Mouse (Mus musculus) CH12.LX (cell line): Measurements from ENCODE around the gene Rab21. TPM values are rescaled to one million over a fixed set of nuclear protein-coding genes. Genes with fewer than 3 reads are reported as not detected.

ENCODE experiments used
- DNase-seq: peaks from one replicate; pipeline ENCODE4 v3.0.0-alpha.2; 2013; ENCODE audit errors: extremely low read depth
- H3K27ac ChIP-seq: 2 replicates; pipeline ENCODE4 v1.5.1; 2012; ENCODE audit warnings: low read depth, mild to moderate bottlenecking, control low read depth, moderate library complexity; ENCODE audit not compliant: insufficient read depth
- H3K27me3 ChIP-seq: replicated peaks from 2 replicates; pipeline ENCODE3; 2012; ENCODE audit warnings: inconsistent platforms
- H3K36me3 ChIP-seq, 2 experiments: replicated peaks in 1 of 2; 2 replicates each; pipeline versions ENCODE3 to v1.6.1; 2012; ENCODE audit warnings: inconsistent platforms in 1 of 2, low read length in 1 of 2, mild to moderate bottlenecking in 1 of 2, mixed read lengths in 1 of 2, moderate library complexity in 1 of 2; ENCODE audit not compliant: control insufficient read depth in 1 of 2, insufficient read depth in 1 of 2
- H3K4me1 ChIP-seq, 2 experiments: 2 replicates each; pipeline ENCODE4 v1.6.1; 2012; ENCODE audit warnings: inconsistent platforms in 1 of 2, moderate library complexity in 1 of 2; ENCODE audit not compliant: insufficient read depth in 2 of 2, control insufficient read depth in 1 of 2
- H3K4me2 ChIP-seq: 2 replicates; pipeline ENCODE4 v1.6.1; 2012; ENCODE audit warnings: low read depth, mild to moderate bottlenecking, control low read depth; ENCODE audit not compliant: poor library complexity, insufficient read depth, severe bottlenecking
- H3K4me3 ChIP-seq, 3 experiments: fragments of 150-350 bp in 1 of 3; sonication (generic) in 1 of 3; replicated peaks in 1 of 3; 2 replicates each; pipeline versions ENCODE3 to v1.5.1; 2011 to 2012; ENCODE audit warnings: low read depth in 2 of 3, low read length in 2 of 3, mild to moderate bottlenecking in 2 of 3, moderate library complexity in 2 of 3, control low read depth in 1 of 3, improper control_type of control experiment in 1 of 3, inconsistent platforms in 1 of 3, mixed read lengths in 1 of 3; ENCODE audit not compliant: poor library complexity in 1 of 3
- H3K79me2 ChIP-seq: replicated peaks from 2 replicates; pipeline ENCODE4 v1.6.1; 2012; ENCODE audit warnings: mild to moderate bottlenecking, moderate library complexity; ENCODE audit not compliant: control insufficient read depth, poor library complexity, insufficient read depth, severe bottlenecking; ENCODE audit errors: extremely low read depth
- H3K9ac ChIP-seq: 2 replicates; pipeline ENCODE4 v1.6.1; 2012; ENCODE audit warnings: low read depth, mild to moderate bottlenecking, control low read depth, moderate library complexity; ENCODE audit not compliant: insufficient read depth
- H3K9me3 ChIP-seq: replicated peaks from 2 replicates; pipeline ENCODE3; 2012; ENCODE audit warnings: low read length, inconsistent platforms, mixed read lengths
- BHLHE40 ChIP-seq: IDR thresholded peaks from 2 replicates; pipeline ENCODE4 v1.6.1; 2011; ENCODE audit warnings: mild to moderate bottlenecking, low read depth, low read length, improper control_type of control experiment
- CHD1 ChIP-seq: IDR thresholded peaks from 2 replicates; pipeline ENCODE4 v1.6.1; 2012; ENCODE audit warnings: low read depth, low read length, improper control_type of control experiment, inconsistent platforms
- CHD2 ChIP-seq: IDR thresholded peaks from 2 replicates; pipeline ENCODE4 v1.6.1; 2011; ENCODE audit warnings: low read length, improper control_type of control experiment
- CTCF ChIP-seq, 2 experiments: IDR thresholded peaks in 1 of 2; conservative IDR thresholded peaks in 1 of 2; 2 replicates each; pipeline ENCODE4 v1.5.1; 2011 to 2012; ENCODE audit warnings: low read depth in 2 of 2, low read length in 2 of 2, improper control_type of control experiment in 1 of 2, inconsistent platforms in 1 of 2, mild to moderate bottlenecking in 1 of 2, moderate library complexity in 1 of 2
- ELF1 ChIP-seq: IDR thresholded peaks from 2 replicates; pipeline ENCODE4 v1.6.1; 2014; ENCODE audit warnings: low read depth, mild to moderate bottlenecking, inconsistent platforms, low read length, improper control_type of control experiment
- EP300 ChIP-seq: IDR thresholded peaks from 2 replicates; pipeline ENCODE4 v1.6.1; 2011; ENCODE audit warnings: low read length, improper control_type of control experiment
- ETS1 ChIP-seq: conservative IDR thresholded peaks from 2 replicates; pipeline ENCODE4 v1.6.1; 2012; ENCODE audit warnings: low read depth, mild to moderate bottlenecking, inconsistent platforms, low read length, improper control_type of control experiment, moderate library complexity
- GABPA ChIP-seq: IDR thresholded peaks from 2 replicates; pipeline ENCODE4 v1.6.1; 2012; ENCODE audit warnings: low read depth, low read length, improper control_type of control experiment, inconsistent platforms; ENCODE audit not compliant: insufficient replicate concordance
- HCFC1 ChIP-seq: IDR thresholded peaks from 2 replicates; pipeline ENCODE4 v1.6.1; 2012; ENCODE audit warnings: low read depth, mild to moderate bottlenecking, inconsistent platforms, low read length, improper control_type of control experiment
- IRF4 ChIP-seq: IDR thresholded peaks from 2 replicates; pipeline ENCODE4 v1.6.1; 2014; ENCODE audit warnings: low read depth, mild to moderate bottlenecking, inconsistent platforms, low read length, improper control_type of control experiment
- JUN ChIP-seq: IDR thresholded peaks from 2 replicates; pipeline ENCODE4 v1.6.1; 2011; ENCODE audit warnings: low read depth, mild to moderate bottlenecking, low read length, improper control_type of control experiment, moderate library complexity; ENCODE audit not compliant: insufficient read depth
- JUND ChIP-seq: conservative IDR thresholded peaks from 2 replicates; pipeline ENCODE4 v1.6.1; 2011; ENCODE audit warnings: low read depth, low read length, improper control_type of control experiment
- KAT2A ChIP-seq: IDR thresholded peaks from 2 replicates; pipeline ENCODE4 v1.6.1; 2012; ENCODE audit warnings: low read length, improper control_type of control experiment, inconsistent platforms; ENCODE audit not compliant: insufficient replicate concordance
- MAFK ChIP-seq: IDR thresholded peaks from 2 replicates; pipeline ENCODE4 v1.6.1; 2011; ENCODE audit warnings: low read length, improper control_type of control experiment; ENCODE audit not compliant: insufficient replicate concordance
- MAX ChIP-seq: IDR thresholded peaks from 2 replicates; pipeline ENCODE4 v1.6.1; 2011; ENCODE audit warnings: low read length, improper control_type of control experiment
- MAZ ChIP-seq: IDR thresholded peaks from 2 replicates; pipeline ENCODE4 v1.6.1; 2012; ENCODE audit warnings: low read depth, mild to moderate bottlenecking, inconsistent platforms, low read length, improper control_type of control experiment, moderate library complexity
- MEF2A ChIP-seq: IDR thresholded peaks from 2 replicates; pipeline ENCODE4 v1.6.1; 2014; ENCODE audit warnings: low read depth, mild to moderate bottlenecking, inconsistent platforms, low read length, improper control_type of control experiment, borderline replicate concordance
- MXI1 ChIP-seq: IDR thresholded peaks from 2 replicates; pipeline ENCODE4 v1.6.1; 2011; ENCODE audit warnings: mild to moderate bottlenecking, low read depth, low read length, improper control_type of control experiment
- MYC ChIP-seq: IDR thresholded peaks from 2 replicates; pipeline ENCODE4 v1.6.1; 2011; ENCODE audit warnings: low read depth, mild to moderate bottlenecking, improper control_type of control experiment, low read length
- NELFE ChIP-seq: IDR thresholded peaks from 2 replicates; pipeline ENCODE4 v1.6.1; 2011; ENCODE audit warnings: low read depth, low read length, improper control_type of control experiment
- NRF1 ChIP-seq: IDR thresholded peaks from 2 replicates; pipeline ENCODE4 v1.6.1; 2014; ENCODE audit warnings: low read depth, mild to moderate bottlenecking, inconsistent platforms, low read length, improper control_type of control experiment, moderate library complexity
- PAX5 ChIP-seq: IDR thresholded peaks from 2 replicates; pipeline ENCODE4 v1.6.1; 2012; ENCODE audit warnings: low read length, inconsistent platforms, mixed read lengths
- POLR2A ChIP-seq: IDR thresholded peaks from 2 replicates; pipeline ENCODE4 v1.6.1; 2011; ENCODE audit warnings: low read depth, mild to moderate bottlenecking, improper control_type of control experiment, low read length
- POLR2AphosphoS2 ChIP-seq: IDR thresholded peaks from 2 replicates; pipeline ENCODE4 v1.6.1; 2011; ENCODE audit warnings: low read depth, low read length, improper control_type of control experiment
- SIN3A ChIP-seq: IDR thresholded peaks from 2 replicates; pipeline ENCODE4 v1.6.1; 2012; ENCODE audit warnings: low read length, improper control_type of control experiment, inconsistent platforms
- TBP ChIP-seq: conservative IDR thresholded peaks from 2 replicates; pipeline ENCODE4 v1.6.1; 2011; ENCODE audit warnings: low read depth, low read length, improper control_type of control experiment
- TCF12 ChIP-seq: IDR thresholded peaks from 2 replicates; pipeline ENCODE4 v1.6.1; 2014; ENCODE audit warnings: low read depth, mild to moderate bottlenecking, inconsistent platforms, low read length, improper control_type of control experiment
- UBTF ChIP-seq: IDR thresholded peaks from 2 replicates; pipeline ENCODE4 v1.6.1; 2012; ENCODE audit warnings: low read depth, mild to moderate bottlenecking, inconsistent platforms, low read length, improper control_type of control experiment, moderate library complexity
- USF1 ChIP-seq: IDR thresholded peaks from 2 replicates; pipeline ENCODE4 v1.6.1; 2014; ENCODE audit warnings: low read depth, mild to moderate bottlenecking, inconsistent platforms, low read length, improper control_type of control experiment
- USF2 ChIP-seq: conservative IDR thresholded peaks from 2 replicates; pipeline ENCODE4 v1.6.1; 2011; ENCODE audit warnings: low read depth, low read length, improper control_type of control experiment
- ZC3H11A ChIP-seq: IDR thresholded peaks from 2 replicates; pipeline ENCODE4 v1.6.1; 2012; ENCODE audit warnings: low read depth, mild to moderate bottlenecking, inconsistent platforms, low read length, improper control_type of control experiment
- ZMIZ1 ChIP-seq: IDR thresholded peaks from 2 replicates; pipeline ENCODE4 v1.6.1; 2012; ENCODE audit warnings: low read depth, mild to moderate bottlenecking, inconsistent platforms, low read length, improper control_type of control experiment
- ZNF384 ChIP-seq: IDR thresholded peaks from 2 replicates; pipeline ENCODE4 v1.6.1; 2012; ENCODE audit warnings: low read depth, low read length, improper control_type of control experiment, inconsistent platforms
- dilution Hi-C: fragments of 300-500 bp; cut with MboI; formaldehyde crosslinking; loops from 2 replicates; pipeline ENCODE4 v1.14.3; 2020; ENCODE audit warnings: low sequenced_read_pairs; ENCODE audit not compliant: extremely low pct_unique_long_range_greater_than_20kb, extremely low pct_ligation_motif_present
- in situ Hi-C: fragments of 300-500 bp; cut with MboI; formaldehyde crosslinking; loops from 3 replicates; pipeline ENCODE4 v1.14.3; 2019; ENCODE audit warnings: low sequenced_read_pairs, low pct_ligation_motif_present, low pct_unique_long_range_greater_than_20kb, mixed read lengths
- polyA plus RNA-seq: library from polyadenylated mRNA; unstranded; fragments of >175 nt; gene quantifications from 2 replicates; pipeline ENCODE4 v1.2.1, GENCODE M21; 2012; ENCODE audit warnings: low read depth; ENCODE audit not compliant: insufficient read length
- total RNA-seq, 2 experiments: library from RNA; depleted of rRNA; stranded (reverse); fragments of 300-350 nt in 1 of 2; fragments of >200 nt in 1 of 2; gene quantifications; 2 replicates each; pipeline ENCODE4 v1.2.3; 2012 to 2014

Gene Rab21
- total and polyA plus RNA-seq, 3 experiments: 55.6 to 58.4 (median 57.4) TPM

DNA sequence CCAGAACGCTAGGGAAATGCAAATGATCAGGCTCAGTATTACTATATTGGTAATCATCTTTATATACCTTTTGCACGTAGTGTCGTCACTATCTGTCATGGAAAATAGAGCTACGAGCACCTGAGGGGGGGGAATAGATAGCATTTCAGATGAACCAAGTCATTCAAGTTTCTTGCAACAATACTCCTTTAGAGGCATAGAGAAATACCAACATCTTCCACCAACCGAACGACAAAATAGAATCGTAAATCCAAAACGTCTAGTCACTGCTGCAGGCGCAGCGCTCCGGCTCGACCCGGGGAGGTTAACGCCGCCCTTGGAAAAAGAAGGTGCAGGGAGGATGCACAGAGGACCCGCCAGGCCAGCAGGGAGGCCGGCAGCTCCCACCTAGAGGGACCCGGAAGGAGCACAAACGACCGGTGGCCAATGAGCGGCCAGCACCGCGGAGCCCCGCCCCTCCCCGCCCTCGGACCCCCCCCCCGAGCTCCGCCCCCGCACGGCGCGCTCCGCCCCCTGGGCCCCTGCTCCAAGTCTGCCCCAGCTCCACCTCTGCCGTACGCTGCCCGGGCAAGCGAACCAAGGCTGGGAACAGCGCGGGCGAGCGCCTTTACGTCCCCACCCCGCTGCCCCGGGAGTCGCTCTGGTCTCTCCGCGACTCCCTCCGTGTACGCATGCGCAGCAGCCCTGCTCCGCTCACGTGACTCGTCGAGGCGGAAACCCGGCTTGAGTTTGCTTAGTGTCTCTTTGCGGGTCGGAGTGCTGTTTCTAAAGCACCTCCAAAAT lies 46.6 kb upstream of the Rab21 start, which contains the start of gene Tmem19:
Gene Tmem19, minus strand, starts transcription at position 662 of the 783 bp plus-strand sequence.
- peaks cover 10% of the 10 kb centered on the region; the same call in 1 of the 2 replicates for H3K79me2 ChIP-seq
- H3K27me3 ChIP-seq: no peaks in the 10 kb centered on the region
- peak within 1 kb of the TSS; percentile 83 for H3K27ac ChIP-seq
- peak within 1 kb of the TSS; percentile 90 for H3K9ac ChIP-seq
- in situ Hi-C loops: no loop called here
- no peak for TF ChIP-seq JUND
- TF ChIP-seq MAZ: peak; percentile 84; the same call in 1 of the 2 replicates
- TF ChIP-seq PAX5: no peak
- no peak for TF ChIP-seq KAT2A
- TF ChIP-seq MXI1: peak; percentile 62; the same call in 1 of the 2 replicates
- no peak for TF ChIP-seq CTCF (conservative IDR thresholded peaks at IDR 0.05 in 1 of 2, IDR thresholded peaks at IDR 0.05 in 1 of 2; ENCODE audit: low read depth in 2 of 2, low read length in 2 of 2)
- TF ChIP-seq MEF2A: peak; percentile 72; the same call in 1 of the 2 replicates
- TF ChIP-seq TCF12: peak; percentile 80
- TF ChIP-seq HCFC1: peak; percentile 71
- TF ChIP-seq MAFK: no peak
- TF ChIP-seq ZC3H11A: no peak
- no peak for TF ChIP-seq EP300
- peak; percentile 92 for TF ChIP-seq SIN3A
- peak; percentile 93 for TF ChIP-seq USF2
- TF ChIP-seq ETS1: peak; percentile 44; the same call in 1 of the 2 replicates
- TF ChIP-seq GABPA: no peak
- peak; percentile 94 for TF ChIP-seq MAX
- TF ChIP-seq CHD1: peak; percentile 55; the same call in 1 of the 2 replicates
- peak; percentile 35; the same call in 1 of the 2 replicates for TF ChIP-seq MYC
- peak; percentile 98 for TF ChIP-seq USF1
- TF ChIP-seq TBP: peak; percentile 77; the same call in 1 of the 2 replicates
- TF ChIP-seq NRF1: peak; percentile 96
- TF ChIP-seq UBTF: peak; percentile 75; the same call in 1 of the 2 replicates
- TF ChIP-seq BHLHE40: peak; percentile 96
- TF ChIP-seq POLR2A: peak; percentile 86
- no peak for TF ChIP-seq IRF4
- TF ChIP-seq ZMIZ1: peak; percentile 77
- TF ChIP-seq JUN: no peak
- peak; percentile 81 for TF ChIP-seq NELFE
- no peak for TF ChIP-seq CHD2
- no peak for TF ChIP-seq ZNF384
- peak; percentile 87 for TF ChIP-seq ELF1
- 0 out of 2 replicates have a peak, but pooled peaks have one; percentile 60 for TF ChIP-seq POLR2AphosphoS2
- H3K9me3 ChIP-seq: no peaks in the 10 kb centered on the region
- H3K4me3 ChIP-seq: peak within 1 kb of the TSS; percentile 62 to 90 (median 66)
- dilution Hi-C loops: no loop called here
- H3K4me2 ChIP-seq: peak within 1 kb of the TSS; percentile 78
- DNase-seq: peak; percentile 96
- H3K36me3 ChIP-seq: peaks cover 7 to 16% of the 10 kb centered on the region in 2 experiments
- peaks cover 23 to 51% of the 10 kb centered on the region in 2 experiments for H3K4me1 ChIP-seq
